Mouse (Mus musculus) myocyte (in vitro differentiated cells): Measurements from ENCODE around the gene Lyzl4.
A peak's percentile ranks its signal among the peaks of the same experiment; 100 is the strongest.

Experiments
- CEBPB ChIP-seq: IDR thresholded peaks from 2 replicates; pipeline ENCODE4 v1.6.1; 2011; ENCODE audit warnings: mild to moderate bottlenecking, moderate library complexity; ENCODE audit not compliant: poor library complexity, insufficient read depth, severe bottlenecking
- MAX ChIP-seq: IDR thresholded peaks from one replicate; pipeline ENCODE4 v1.6.1; 2011; ENCODE audit warnings: low read depth, mild to moderate bottlenecking, control low read depth
- MYOD1 ChIP-seq, 3 experiments: IDR thresholded peaks; one replicate each; pipeline ENCODE4 v1.6.1; 2011; ENCODE audit warnings: control low read depth in 2 of 3, low read depth in 2 of 3, mild to moderate bottlenecking in 2 of 3, moderate library complexity in 1 of 3; ENCODE audit not compliant: insufficient read length in 2 of 3, control insufficient read depth in 1 of 3
- POLR2A ChIP-seq: IDR thresholded peaks from one replicate; pipeline ENCODE4 v1.6.1; 2011; ENCODE audit warnings: low read depth, mild to moderate bottlenecking, control low read depth, moderate library complexity; ENCODE audit not compliant: insufficient read length
- REST ChIP-seq: IDR thresholded peaks from one replicate; pipeline ENCODE4 v1.6.1; 2011; ENCODE audit warnings: mild to moderate bottlenecking, control low read depth, moderate library complexity; ENCODE audit not compliant: insufficient read depth, insufficient read length
- SRF ChIP-seq: IDR thresholded peaks from one replicate; pipeline ENCODE4 v1.6.1; 2011; ENCODE audit warnings: low read depth; ENCODE audit not compliant: control insufficient read depth, insufficient read length
- TCF12 ChIP-seq: IDR thresholded peaks from one replicate; pipeline ENCODE4 v1.6.1; 2011; ENCODE audit warnings: mild to moderate bottlenecking, control low read depth; ENCODE audit not compliant: poor library complexity, insufficient read depth, severe bottlenecking
- TCF3 ChIP-seq: IDR thresholded peaks from one replicate; pipeline ENCODE4 v1.6.1; 2011; ENCODE audit warnings: low read depth, control low read depth; ENCODE audit not compliant: insufficient read length
- USF1 ChIP-seq: IDR thresholded peaks from one replicate; pipeline ENCODE4 v1.6.1; 2011; ENCODE audit warnings: low read depth, mild to moderate bottlenecking, control low read depth, moderate library complexity

- TF ChIP-seq TCF12 (no peak), POLR2A (no peak), CEBPB (peak; percentile 29; the same call in 1 of the 2 replicates), MYOD1 (IDR thresholded peaks at IDR 0.05; ENCODE audit: control insufficient read depth in 1 of 3, insufficient read length in 2 of 3, low read depth in 2 of 3) (no peak), USF1 (no peak), MAX (no peak), TCF3 (no peak), SRF (no peak), REST (no peak)
These were observed 73.4 kb downstream of the Lyzl4 start for GRCm38 (mm10) chr9:121568451-121568850.
